Mouse (Mus musculus): Measurements from ENCODE around the gene Irak2.

GRCm38 (mm10) chr6:113630322-113630721 is 7.9 kb upstream of the Irak2 start:
- TF ChIP-seq CTCF (IDR thresholded peaks at IDR 0.05; ENCODE audit: low read depth, low read length) (no peak), POLR2A (IDR thresholded peaks at IDR 0.05; ENCODE audit: borderline replicate concordance, low read depth, low read length) (no peak)

Measured in bone marrow macrophage, adult 2 months (primary cell).